Mouse (Mus musculus) MN1 (cell line): ENCODE data around the gene Farsa.

ENCODE experiments used
- DNase-seq: peaks from one replicate; pipeline ENCODE4 v3.0.0-alpha.2; 2016; ENCODE audit warnings: low spot score

Farsa gene

DNA sequence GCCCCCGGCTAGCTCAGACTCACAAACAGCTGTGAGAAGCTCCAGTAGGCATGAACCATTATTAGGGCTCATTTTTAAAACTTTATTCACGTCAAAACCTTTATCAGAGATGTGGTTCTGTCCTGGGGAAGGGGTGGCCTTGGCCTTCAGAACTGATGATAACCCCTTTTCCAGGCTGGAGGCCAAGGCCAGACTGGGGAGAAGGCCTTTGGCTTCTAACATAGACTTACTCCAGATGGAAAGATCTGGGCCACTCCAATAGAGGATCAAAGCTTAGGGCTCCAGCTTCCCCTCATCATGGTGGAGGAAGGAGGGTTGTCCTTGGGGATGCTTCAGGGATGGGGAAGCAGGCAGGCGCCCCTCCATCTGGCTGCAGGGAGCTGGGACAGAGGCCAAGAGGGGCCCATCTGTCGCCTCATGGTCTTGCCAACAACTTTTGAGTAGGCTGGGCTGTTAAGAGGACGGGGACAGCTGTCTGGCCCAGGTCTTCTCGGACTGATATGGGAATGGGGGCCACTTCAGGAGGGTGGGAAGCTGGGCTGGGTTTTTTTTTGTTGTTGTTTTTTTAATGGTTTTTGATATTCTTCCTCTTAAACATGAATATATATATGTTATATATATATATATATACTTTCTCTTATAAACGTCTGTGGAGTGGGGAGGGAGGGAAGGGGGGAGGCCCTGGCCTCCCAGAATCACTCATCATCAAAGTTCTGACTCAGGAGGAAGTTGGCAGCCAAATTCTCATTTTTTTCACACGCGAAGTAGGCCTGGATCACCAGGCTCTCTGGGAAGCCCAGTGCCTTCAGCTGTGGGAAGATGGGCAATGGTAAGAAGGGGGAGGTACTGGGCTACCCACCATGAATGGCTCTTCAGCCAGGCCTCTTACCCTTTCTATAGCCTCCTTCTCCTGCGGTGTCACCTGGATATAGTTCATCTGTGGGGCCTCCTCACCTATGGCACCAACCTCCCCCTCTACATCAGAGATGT, 21.6 kb upstream of the Farsa start:
- DNase-seq: peak; percentile 79

DNA sequence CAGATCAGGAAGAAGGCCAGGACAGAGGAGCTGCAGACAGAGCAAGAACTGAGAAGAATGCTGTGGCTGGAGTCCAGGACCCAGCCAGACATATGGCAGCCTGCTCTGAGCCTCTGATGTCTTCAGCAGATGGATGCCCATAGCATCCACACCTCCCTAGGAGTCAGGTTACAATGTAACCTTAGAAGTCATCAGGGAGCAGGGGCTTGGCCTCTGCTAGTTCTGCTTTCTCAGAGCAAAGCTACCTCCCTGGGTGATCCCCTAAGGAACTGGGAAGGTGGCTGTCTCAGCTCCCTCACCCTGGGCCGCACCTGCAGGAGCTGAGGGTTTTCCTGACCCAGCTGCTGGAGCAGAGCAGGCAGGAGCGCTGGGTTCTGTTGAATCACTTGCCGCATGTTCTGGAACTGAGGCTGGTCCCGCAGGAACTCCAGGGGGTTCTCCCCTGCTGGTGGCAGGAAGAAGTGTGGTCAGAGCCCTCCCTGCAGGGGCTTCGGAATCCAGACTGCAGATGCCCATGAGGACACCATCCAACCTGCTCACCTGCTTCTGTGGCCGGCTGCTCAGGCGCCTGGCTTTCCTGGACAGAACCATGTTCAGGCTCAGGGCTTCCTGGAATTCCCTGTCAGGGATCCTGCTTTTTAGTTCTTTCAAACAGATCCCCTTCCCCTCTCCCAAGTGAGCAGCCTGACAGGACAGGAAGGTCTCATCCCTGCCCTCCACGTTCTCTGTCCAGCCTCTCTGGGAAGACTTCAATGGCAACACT, 19.5 kb upstream of the Farsa start:
- peak; percentile 71 for DNase-seq

DNA sequence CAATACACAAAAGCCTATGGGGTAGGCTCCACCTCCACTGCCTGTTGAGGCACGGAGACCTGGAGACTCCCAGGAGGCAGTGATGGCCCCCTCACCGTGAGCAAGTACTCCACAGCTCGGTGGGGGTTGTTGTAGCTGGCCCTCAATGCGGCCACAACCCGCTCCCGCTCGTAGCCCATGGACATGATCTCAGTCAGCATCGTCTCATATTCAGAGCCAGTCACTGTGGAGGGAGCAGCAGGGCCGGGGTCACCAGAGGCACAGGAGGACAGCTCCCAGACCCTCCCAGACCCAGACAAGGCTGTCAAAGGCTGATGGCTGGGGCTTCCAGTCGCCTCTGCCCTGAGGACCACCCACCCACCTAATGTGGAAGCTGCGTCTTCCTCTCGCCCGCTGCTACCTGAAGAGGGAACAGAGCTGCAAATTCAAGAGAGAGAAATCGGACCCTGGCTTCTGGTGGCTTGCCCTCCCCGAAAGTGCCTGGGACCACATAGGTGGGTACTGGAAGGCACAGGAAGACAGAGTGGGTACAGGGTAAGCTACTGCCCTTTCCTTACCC, 18.8 kb upstream of the Farsa start:
- no peak for DNase-seq

- DNase-seq: no peak
Observed at GRCm38 (mm10) chr8:84838513-84838912, 18.3 kb upstream of the Farsa start.

GRCm38 (mm10) chr8:84839411-84839810, 17.4 kb upstream of the Farsa start:
- no peak for DNase-seq

DNA sequence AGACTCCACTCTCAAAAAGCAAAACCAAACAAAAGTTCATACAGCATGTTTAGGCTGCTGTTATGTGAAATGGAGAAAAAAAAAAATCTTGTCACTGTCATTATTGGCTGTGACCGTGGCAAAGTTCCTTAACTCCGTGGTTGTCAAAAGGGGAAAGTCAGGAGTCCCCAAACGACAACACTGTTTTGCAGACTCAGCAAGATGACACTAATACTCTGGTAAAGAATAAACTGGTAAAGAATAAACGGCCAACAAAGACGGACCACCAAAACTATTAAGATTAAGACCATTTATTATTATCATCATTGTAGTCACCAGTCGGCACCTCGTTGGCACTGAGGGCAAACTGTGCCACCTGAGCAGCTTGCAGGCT, 16.9 kb upstream of the Farsa start:
- no peak for DNase-seq

DNA sequence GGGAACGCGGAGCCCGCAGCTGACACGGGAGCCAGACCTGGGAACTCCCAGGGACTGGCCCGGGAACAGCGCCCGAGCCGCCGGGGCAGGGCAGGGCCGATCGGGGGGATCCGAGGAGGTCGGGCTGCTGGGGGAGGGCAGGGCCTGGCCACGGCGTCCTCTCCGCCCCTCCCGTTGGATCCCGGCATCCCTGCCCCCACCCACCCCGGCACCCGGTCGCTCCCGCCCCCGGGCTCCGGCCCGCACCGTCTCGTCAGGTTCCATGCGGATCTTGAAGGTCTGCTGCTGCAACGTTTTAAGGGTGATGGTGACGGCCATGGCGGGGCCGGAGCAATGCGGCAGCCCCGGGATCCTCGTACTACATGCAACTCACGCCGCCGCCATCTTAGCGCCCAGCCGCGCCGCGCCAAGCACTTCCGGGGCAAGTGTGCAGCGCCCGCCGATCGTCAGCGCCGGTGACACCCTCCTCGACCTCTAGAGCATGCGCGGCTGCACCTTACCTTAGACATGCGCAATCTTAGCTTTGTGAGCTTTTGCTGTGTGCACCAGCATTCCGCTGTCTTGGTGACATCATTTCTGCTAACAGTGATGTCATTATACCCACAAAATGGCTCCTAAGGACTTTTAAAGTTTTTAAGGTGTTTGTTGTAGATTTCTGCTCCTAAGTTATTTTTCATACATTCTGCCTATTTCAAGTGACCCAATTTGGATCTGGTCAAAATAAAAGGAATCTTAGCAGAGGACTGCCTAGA, 16.4 kb upstream of the Farsa start, which contains the start of gene Rad23a:
Rad23a (minus strand) TSS at position 418 of the 752 bp plus-strand sequence.
- DNase-seq: peak; percentile 98

DNA sequence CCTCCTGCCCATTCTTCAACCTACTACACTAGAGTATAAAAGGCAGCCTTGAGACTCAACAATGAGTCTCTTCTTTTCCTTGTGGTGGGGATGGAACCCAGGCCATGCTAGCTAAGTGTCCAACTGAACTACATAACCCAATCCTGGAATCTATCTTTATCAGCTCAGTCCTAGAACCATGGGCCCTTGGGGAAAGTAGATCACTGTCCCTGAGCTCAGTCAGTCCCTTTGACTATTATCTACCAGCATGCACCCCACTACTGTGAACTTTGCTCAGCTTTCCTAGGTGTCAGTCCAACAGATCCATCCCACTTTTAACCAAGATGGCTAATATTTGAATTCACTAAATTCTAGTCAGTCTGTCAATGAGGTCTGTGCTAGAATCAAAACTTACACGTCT, 15.3 kb upstream of the Farsa start:
- no peak for DNase-seq

GRCm38 (mm10) chr8:84844397-84845070, 12.3 kb upstream of the Farsa start:
- peak; percentile 48 for DNase-seq

GRCm38 (mm10) chr8:84845355-84846093, 11.3 kb upstream of the Farsa start:
- DNase-seq: peak; percentile 85

DNA sequence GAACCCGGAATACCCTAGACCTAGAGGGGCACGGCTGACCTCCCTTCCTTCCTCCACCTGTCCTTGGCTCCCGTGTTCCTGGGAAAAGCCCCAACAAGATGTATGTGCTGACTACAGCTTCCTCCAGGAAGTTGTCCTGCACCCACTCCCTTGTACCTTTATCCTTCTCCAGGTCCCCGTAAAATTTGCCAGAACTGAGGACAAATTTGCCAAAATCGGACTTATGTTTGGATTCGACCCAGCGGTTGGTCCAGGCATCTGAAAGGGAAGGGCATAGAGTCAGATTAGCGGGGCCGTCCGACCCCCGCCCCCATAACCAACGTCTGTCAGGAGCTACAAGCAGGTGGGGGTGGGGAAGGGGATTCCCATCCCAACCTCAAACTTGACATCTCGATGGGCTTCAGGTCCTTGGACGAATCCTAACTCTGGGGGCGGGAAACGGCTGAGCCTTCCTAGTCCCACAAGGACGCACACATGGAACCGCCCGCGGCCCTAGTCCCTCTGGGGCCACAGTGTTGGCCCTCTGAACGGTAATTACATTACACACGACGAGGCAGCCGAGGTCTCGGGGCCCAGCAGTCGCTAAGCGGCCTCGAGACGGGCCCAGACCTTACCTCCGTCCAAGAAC, 10.6 kb upstream of the Farsa start:
- DNase-seq: no peak

DNA sequence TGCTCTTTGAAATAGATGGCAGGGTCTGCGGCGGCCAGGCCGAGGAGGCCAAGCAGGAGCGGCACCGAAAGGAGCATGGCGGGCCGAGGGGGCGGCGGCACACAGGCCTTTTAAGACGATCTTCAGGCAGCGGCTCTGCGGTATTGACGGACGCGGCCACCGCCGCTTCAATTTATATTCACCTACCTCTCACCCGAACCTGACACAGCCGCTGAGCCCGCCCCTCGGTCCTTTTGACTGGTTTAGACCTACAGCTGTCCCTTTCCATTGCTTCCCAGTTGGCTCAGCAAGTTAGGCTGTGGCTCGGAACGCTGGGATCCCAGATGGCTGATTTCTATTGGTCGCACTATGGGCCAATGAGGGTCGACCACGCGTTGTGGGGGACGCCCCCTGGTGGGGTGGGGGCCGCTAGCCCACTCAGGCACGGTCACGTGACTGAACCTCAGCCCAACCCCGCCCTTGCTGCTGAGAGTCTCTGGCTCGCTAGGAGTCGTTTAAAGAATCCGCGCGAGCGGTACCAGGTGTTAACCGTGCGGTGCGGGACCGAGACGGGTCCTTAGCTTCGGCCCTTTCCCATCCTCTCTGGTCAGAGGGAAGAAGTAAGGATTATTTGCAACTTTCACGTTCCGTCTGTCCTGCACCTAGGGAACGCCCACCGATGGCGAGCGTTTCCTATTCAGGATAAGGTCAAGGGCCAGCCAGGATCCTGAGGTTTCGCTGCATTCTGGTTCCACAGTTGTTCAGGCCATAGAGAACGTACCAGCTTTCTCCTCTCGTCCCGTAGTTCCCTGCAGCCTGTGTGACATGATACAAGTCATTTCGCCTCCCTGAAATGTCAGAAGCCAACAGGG, 9.8 kb upstream of the Farsa start, which contains the start of gene Calr:
Calr (minus strand) TSS at position 213 of the 851 bp plus-strand sequence.
- DNase-seq: peak; percentile 100

DNA sequence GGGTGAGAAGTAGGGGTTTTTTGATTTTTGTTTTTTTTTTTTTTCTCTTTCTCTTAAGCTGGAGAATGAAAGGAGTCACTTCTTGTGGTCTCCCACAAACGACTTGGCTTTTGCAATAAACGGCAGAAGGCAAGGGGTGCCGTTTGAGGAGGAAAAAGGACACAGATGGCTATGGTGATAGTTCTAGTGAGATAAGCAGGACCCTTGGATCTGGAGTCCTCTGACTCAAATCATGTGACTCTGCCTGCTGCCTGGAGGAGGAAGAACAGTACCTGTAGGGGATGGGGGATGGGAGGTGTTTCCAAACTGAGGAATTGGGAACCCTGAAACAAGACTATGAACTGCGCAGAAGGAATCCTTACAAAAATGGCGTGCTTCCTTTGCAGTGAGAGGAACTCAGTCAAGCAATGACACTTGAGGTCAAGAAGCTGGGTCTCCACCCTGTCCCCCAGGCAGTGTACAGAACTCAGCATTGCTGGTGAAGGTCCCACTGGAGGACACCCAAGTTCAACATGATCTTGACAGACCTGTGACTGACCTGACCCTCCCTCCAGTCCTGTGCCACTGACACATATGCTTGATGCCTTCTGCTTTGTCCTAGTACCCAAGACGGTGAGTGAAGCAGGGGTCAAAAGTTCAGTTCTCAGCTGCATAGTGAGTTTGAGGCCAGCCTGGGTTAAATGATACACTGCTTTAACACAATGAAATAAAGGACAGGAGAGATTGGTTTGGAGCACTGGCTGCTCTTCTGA, 8.9 kb upstream of the Farsa start:
- peak; percentile 39 for DNase-seq

- no peak for DNase-seq
Observed at GRCm38 (mm10) chr8:84856434-84856833, 355 bp upstream of the Farsa start.

GRCm38 (mm10) chr8:84871376-84872308, 14.9 kb downstream of the Farsa start, which contains the start of gene Syce2:
Gene Syce2 (plus strand): TSS chr8:84872111.
- DNase-seq: peak; percentile 59

GRCm38 (mm10) chr8:84872309-84872965, 15.6 kb downstream of the Farsa start:
- DNase-seq: no peak
